Comparison of ENCODE assay signal across 8 mouse cellular contexts in the genomic region with DNA sequence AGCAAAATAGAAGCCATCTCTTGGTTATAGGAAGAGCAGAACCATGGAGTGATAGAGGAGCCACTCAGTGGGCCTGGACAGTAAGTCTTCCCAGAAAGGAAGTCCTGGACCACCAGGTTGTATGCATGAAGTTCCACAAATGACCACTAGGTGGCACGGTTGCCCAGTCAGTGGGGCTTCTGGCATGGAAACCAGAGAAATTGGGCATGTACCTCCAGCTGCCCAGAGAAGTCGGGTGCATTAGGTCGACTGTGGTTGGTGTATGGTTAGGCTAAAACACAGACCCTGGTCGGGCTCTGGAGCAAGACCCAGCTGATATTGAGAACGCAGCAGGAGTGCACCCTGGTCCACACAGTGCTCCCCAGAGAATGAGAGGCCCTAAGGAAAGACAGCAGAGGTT. TPM values are rescaled to one million over a fixed set of nuclear protein-coding genes. Genes with fewer than 3 reads are reported as not detected.
DNase-seq lines count a peak whose midpoint lies in the region; ATAC-seq lines count a peak whose summit lies in the region.

No protein-coding gene starts in this region.

- 0 out of 2 replicates have a peak overlapping the region, but pooled peaks have one; percentile 7 for H3K9ac ChIP-seq in hindbrain, embryonic 15.5 days

- no peaks in the 10 kb centered on the region for H3K9me3 ChIP-seq in hindbrain, embryonic 15.5 days

- peak; percentile 65 for ATAC-seq in frontal cortex, adult (ENCODE audit: low TSS enrichment)
- ATAC-seq in hindbrain, embryonic 15.5 days (ENCODE audit: low FRiP score, low read depth), result 0 out of 2 replicates have a peak, but pooled peaks have one; percentile 29

- no peaks in the 10 kb centered on the region for H3K27me3 ChIP-seq in hindbrain, embryonic 15.5 days

- H3K27ac ChIP-seq in hindbrain, embryonic 15.5 days (replicated peaks), result no peak overlapping the region

- no peak overlapping the region for H3K4me2 ChIP-seq in hindbrain, embryonic 15.5 days

- peak; percentile 92 for DNase-seq in NIH3T3 (ENCODE audit: low read depth)
- DNase-seq in cerebellum, adult 8-10 months, result peak; percentile 82
- peak; percentile 81 to 98 for DNase-seq in layer of hippocampus, postnatal 25 days (ENCODE audit: extremely low spot score in 1 of 2, low spot score in 1 of 2)
- DNase-seq in lung, postnatal 36 days, result peak; percentile 89
- DNase-seq in retina, postnatal 1 day, result peak; percentile 88
- DNase-seq in urinary bladder, adult 18-20 months (ENCODE audit: low spot score in 2 of 2), result peak; percentile 52 to 75

- 0 out of 2 replicates have a peak, but pooled peaks cover 3% of the 10 kb centered on the region for H3K4me1 ChIP-seq in hindbrain, embryonic 15.5 days (replicated peaks)

- no peaks in the 10 kb centered on the region for H3K36me3 ChIP-seq in hindbrain, embryonic 15.5 days

- WGBS in hindbrain, embryonic 15.5 days, result 8% methylated on average over 5 of the region's 5 CpGs

- H3K4me3 ChIP-seq in hindbrain, embryonic 15.5 days, result no peak overlapping the region

RNA-seq across cellular contexts. Expression of a gene that starts 38.8 kb away (rescaled TPM):
- 0.74 and 0.81 TPM in 2 replicates for polyA plus RNA-seq in hindbrain, embryonic 15.5 days (2015; fragmentation: Nextera tagmentation; extraction: Ambion mirVana)
- total RNA-seq in layer of hippocampus, postnatal 25 days (2021), result under 1 TPM; 0.17 to 0.28 TPM
